Mouse (Mus musculus) cerebellum, adult 9-11 months (tissue): ENCODE data around the gene Tbc1d13.
"Not testable (repeated sequence)": the region's sequence is repeated elsewhere in the genome, so short reads cannot be mapped to it uniquely, and the experiment has no call there.

Experiments
- DNase-seq: peaks from one replicate; pipeline ENCODE4 v3.0.0; 2022

Tbc1d13 gene

GRCm38 (mm10) chr2:30131240-30131639 is 2.3 kb upstream of the Tbc1d13 start:
- not testable (repeated sequence) for DNase-seq

DNA sequence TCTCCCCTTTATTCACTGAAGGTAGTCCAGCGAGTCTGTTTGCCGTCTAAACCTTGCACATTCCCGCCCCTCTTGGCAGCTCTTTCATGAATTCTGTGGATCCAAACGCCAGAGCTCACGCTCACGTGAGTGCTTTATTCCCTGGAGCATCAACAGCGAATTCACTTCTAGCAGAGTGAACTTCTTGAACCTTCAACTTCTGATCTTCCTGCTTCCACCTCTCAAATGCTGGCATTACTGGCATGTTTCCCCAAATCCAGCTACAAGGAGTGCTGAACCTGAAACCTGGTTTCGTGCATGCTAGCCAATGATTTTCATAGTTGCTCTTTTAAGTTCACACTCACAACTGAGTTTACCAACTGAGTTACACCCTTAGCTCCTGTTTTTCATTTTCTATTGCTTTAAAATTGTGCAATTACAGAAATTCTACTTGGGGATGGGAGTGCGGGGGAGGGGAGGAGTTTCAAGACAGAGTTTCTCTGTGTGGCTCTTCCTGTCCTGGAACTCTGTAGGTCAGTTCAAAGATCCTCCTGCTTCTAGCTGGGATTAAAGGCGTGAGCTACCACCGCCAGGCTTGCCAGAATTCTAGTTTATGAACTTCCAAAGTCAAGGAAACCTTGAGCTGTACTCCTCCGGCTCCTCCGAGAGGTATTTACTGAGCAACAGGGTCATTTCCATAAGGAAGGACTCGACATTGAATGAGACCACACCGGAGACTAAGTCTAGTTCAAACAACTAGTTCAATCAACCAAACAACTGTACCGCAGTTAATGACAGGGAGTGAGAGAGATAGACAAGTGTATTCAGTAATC is 539 bp upstream of the Tbc1d13 start:
- DNase-seq: no peak

DNA sequence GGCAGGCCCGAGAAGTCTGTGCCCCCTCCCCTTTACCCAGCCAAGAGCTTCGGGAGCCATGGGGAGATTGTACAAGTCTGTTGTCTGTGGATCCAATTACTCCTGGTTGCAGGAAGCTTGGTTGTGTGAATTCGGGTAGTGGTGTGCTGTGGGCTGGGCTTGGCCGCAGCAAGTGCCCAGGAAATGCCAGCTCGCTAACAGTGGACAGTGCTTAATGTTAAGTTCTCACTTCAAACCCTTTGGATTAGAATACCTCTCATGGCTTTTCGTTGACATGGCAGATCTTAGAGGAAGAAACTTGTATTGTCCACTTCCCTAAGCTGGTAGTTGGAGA is 799 bp downstream of the Tbc1d13 start:
- no peak for DNase-seq

GRCm38 (mm10) chr2:30134928-30135620 is 1.5 kb downstream of the Tbc1d13 start:
- DNase-seq: no peak

- DNase-seq: no peak
Measured at GRCm38 (mm10) chr2:30136458-30136857, 2.9 kb downstream of the Tbc1d13 start.

GRCm38 (mm10) chr2:30140021-30140420 is 6.5 kb downstream of the Tbc1d13 start:
- DNase-seq: peak; percentile 79

GRCm38 (mm10) chr2:30144436-30144835 is 10.9 kb downstream of the Tbc1d13 start:
- DNase-seq: no peak

- no peak for DNase-seq
Measured at GRCm38 (mm10) chr2:30147466-30147865, 13.9 kb downstream of the Tbc1d13 start.

DNA sequence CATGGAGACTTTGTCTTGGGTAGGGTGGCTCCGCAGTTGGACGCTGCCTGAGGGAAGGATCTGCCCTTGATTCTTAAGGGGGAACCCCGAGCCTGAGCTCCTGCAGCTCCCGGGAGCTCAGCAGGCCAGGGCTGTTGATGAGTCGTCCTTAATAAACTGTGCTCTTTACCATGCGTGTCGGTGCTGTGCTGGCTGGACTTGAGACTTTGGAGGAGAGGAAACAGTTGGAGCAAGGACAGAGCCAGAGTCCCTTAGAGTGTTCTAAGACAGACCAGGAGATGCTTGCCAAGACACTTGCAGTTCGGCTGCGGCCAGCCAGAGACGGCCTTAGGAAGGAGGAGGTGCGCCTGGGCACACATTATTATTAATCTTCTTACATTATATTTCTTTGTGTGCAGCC is 18.3 kb downstream of the Tbc1d13 start:
- no peak for DNase-seq

GRCm38 (mm10) chr2:30152616-30153015 is 19.1 kb downstream of the Tbc1d13 start:
- no peak for DNase-seq

DNA sequence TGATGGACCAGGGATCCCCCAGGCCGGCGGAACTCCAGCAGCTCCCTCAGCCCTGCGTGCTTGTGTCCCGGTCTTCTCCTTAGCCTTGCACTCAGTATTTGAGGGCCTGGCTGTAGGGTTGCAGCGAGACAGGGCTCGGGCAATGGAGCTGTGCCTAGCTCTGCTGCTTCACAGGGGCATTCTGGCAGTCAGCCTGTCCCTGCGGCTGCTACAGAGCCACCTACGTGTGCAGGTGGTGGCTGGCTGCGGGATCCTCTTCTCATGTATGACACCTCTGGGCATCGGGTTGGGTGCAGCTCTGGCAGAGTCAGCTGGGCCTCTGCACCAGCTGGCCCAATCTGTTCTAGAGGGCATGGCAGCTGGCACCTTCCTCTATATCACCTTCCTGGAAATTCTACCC is 26.3 kb downstream of the Tbc1d13 start:
- DNase-seq: not testable (repeated sequence)

GRCm38 (mm10) chr2:30161809-30162208 is 28.3 kb downstream of the Tbc1d13 start:
- DNase-seq: no peak

DNA sequence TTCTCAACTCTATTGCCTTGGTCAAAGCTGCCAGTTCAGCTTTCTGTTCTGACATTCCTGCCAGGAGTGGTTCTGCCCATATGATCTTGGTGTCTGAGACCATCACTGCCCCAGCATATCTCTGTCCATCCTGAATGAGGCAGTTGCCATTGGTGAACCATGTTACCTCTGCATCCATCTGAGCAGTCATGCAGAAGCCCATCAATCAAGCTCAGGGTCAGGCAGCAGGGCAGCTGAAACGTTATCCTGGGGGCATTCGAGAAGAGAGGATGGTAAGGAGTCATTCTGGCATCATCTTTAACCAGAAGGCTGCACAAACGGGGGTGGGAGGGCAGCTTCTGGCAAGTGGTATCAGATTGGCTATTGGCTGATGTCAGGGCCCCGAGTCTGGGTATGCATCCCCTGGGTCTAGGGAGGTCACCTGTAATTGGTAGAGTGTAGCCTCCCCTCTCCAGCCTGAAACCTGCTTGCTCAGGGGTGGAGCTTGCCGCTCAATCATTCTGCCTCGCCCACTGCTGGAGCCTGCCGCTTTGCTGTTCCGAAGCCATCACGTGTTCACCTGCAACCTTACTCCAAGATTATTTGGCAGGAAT is 30.9 kb downstream of the Tbc1d13 start:
- DNase-seq: no peak

GRCm38 (mm10) chr2:30166677-30167076 is 33.1 kb downstream of the Tbc1d13 start:
- no peak for DNase-seq

DNA sequence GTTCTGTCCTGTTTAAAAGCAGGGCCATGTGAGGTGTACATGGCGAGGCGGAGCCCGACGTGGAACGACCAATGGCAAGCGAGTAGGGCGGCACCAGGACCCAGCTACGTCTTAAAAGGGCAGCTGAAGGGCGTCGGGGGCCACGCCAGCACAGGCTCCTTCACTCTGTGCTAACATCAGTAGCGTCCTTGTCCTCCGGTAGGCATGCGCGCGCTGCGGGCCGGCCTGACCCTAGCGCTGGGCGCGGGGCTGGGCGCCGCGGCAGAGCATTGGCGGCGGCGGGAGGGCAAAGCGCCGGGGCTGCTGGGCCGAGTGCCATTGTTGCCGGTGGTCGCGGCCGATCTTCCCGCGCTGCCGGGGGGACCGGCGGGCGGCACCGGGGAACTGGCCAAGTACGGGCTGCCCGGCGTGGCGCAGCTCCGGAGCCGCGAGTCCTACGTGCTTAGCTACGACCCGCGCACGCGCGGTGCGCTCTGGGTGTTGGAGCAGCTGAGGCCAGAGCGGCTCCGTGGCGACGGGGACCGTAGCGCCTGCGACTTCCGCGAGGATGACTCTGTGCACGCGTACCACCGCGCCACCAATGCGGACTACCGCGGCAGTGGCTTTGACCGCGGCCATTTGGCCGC is 37.9 kb downstream of the Tbc1d13 start, which contains the start of gene Endog:
Gene Endog, plus strand, starts transcription at position 123 of the 626 bp plus-strand sequence.
- DNase-seq: peak; percentile 96

DNA sequence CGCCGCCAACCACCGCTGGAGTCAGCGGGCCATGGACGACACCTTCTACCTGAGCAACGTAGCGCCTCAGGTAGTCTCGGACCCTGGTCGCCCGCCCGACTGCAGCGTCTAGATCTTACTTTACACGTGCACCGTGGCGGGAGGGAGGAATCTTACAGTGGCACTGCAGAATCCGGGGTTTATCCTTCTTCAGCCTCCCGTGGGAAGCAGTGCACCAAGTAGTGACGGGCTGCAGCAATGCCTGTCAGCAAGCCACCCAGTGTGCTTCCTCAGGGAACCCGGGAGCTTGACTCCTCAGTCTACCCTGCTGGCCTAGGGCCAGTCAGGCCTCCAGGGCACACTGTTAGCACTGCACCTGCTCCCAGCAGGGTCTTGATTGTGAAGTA is 38.4 kb downstream of the Tbc1d13 start:
- DNase-seq: no peak

DNA sequence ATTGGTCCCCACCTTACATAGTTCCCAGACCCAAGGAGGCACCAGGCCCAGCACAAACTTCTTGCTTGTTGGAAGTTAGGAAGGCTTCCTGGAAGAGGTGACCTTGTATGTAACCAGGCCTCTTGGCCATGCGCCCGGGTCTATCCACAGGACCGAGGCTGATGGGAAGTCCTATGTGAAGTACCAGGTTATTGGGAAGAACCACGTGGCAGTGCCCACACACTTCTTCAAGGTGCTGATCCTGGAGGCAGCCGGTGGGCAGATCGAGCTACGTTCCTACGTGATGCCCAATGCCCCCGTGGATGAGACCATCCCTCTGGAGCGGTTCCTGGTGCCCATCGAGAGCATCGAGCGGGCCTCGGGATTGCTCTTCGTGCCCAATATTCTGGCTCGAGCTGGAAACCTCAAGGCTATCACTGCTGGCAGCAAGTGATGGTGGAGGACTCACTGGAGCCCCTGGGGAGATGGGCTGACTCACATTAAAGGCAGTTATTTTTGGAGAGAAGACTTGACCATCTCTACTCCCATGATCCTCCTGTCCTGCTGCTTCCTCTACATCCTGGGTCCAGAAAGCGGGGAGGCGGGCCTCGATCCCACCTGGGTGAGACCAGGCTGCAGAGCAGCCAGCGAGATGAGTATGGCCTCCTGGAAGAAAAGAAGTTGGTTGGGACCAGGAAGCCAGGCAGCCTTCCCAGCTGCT is 40.1 kb downstream of the Tbc1d13 start:
- peak; percentile 55 for DNase-seq

DNA sequence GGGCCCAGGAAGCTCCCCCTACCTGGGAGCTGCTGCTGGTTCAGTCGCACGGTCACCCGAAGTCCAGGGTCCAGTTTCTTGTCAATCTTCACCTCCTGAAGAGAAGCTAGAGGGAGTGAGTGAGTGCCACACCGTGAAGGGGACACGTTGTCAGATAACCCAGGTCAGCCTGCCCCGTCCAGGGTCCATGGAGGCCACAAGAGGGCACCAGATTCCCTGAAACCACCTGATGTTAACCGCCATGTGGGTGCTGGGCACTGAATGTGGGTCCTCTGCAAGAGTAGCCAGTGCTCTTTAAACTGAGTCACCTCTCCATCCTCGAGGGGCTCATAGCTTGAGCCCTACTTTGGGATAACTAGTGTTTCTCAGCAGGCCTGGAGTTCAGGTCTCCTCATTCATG is 42.4 kb downstream of the Tbc1d13 start:
- peak; percentile 46 for DNase-seq

GRCm38 (mm10) chr2:30176561-30176960 is 43.0 kb downstream of the Tbc1d13 start:
- peak; percentile 60 for DNase-seq

DNA sequence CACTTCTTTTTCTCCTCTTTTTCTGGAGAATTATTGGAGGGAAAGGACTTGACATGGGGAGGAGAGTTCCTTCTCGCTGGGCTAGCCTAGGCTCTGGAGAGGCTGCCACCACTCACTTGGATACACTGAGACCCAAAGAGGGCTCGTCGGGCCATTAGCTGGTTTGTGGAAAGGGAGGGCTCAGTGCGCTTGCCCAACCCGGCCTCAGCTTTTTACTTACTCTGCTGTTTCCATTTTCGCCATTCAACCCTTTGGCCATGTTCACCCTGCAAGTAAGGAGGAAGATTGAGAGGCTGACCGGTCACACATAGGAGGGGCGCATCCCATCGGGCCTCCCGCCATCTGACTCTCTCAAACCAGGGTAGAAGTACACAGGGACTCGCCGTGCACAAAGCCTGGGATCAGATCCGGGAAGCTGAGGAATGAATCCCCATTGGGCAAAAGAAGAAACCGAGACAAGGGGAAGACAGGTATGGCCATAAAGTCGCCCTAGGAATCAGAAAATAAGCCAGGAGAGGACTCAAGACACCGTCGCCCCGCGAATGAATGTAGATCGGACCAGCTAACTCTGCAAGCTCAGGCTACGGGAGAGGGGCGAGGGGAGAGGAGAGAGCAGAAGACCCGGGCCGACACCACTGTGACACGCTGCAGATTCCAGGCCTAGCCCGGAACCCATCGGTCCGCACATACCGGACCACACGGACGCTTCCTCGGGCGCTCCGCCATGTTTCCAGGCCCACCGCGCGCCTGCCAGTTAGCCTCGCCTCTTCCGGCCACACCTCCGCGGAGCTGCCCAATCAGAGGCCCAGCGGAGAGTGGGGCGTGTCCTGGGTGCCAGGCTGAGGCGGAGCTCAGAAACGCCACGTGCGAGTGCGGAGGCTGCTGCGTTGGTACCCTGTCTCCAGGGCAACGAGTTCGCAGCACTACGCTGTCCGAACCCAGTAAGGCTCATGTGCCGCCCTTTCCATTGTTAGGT is 44.4 kb downstream of the Tbc1d13 start, which contains the start of gene Spout1:
Gene Spout1, minus strand, starts transcription at position 760 of the 976 bp plus-strand sequence.
- peak; percentile 96 for DNase-seq

GRCm38 (mm10) chr2:30178711-30179110 is 45.2 kb downstream of the Tbc1d13 start:
- DNase-seq: not testable (repeated sequence)
